Mouse (Mus musculus): ENCODE results near the gene Insrr. TPM values are rescaled to one million over a fixed set of nuclear protein-coding genes. Genes with fewer than 3 reads are reported as not detected.

Insrr gene
- not detected for total RNA-seq (2022)

GRCm38 (mm10) chr3:87796736-87797334, at the start of gene Insrr:
Gene Insrr (plus strand): TSS chr3:87796951.
- no peak for DNase-seq (ENCODE audit: low spot score)

- DNase-seq (ENCODE audit: low spot score), result no peak
Observed at GRCm38 (mm10) chr3:87748431-87748830, 48.3 kb upstream of the Insrr start, which contains the start of gene Lrrc71. Gene Lrrc71 (minus strand): TSS chr3:87748625.

DNA sequence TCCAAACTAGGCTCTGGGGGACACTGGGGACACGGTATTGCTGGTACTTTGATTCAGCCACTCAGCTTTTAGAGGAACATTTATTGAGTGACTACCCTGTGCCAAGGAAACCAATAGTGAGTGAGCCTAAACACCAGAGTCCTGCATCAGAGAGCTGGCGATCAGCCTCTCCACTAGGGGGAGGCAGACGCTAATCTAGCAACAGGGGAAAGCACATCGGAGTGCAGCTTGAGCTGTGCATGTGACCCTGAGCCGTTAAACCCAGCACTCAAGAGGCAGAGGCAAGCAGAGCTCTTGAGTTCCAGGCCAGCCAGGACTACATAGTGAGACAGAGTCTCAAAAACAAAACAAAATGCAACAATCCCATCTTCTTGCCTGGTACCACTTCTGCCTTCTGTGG, 47.7 kb upstream of the Insrr start:
- peak; percentile 57 for DNase-seq (ENCODE audit: low spot score)

DNA sequence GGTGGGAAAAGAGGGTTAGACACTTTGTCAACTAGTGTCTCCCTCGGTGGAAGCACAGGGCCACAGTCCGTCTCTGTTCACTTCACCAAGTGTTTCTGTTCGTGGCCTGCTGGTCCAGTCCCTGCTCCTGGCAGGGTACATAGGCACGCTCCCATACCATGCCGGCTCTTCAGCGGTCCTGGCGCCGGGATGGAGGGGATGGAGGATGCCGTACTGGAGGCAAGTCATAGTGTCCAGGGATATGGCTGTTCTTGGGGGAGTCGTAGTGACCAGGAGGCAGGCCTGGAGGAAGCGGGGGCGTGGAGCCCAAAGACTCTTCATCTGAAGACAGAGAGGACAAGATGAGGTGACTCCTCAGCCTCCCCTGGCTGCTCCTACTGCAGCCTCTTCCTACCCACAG, 46.8 kb upstream of the Insrr start:
- DNase-seq (ENCODE audit: low spot score), result no peak

- no peak for DNase-seq (ENCODE audit: low spot score)
Observed at GRCm38 (mm10) chr3:87752567-87752966, 44.2 kb upstream of the Insrr start.

- DNase-seq (ENCODE audit: low spot score), result no peak
Observed at GRCm38 (mm10) chr3:87753829-87754228, 42.9 kb upstream of the Insrr start.

DNA sequence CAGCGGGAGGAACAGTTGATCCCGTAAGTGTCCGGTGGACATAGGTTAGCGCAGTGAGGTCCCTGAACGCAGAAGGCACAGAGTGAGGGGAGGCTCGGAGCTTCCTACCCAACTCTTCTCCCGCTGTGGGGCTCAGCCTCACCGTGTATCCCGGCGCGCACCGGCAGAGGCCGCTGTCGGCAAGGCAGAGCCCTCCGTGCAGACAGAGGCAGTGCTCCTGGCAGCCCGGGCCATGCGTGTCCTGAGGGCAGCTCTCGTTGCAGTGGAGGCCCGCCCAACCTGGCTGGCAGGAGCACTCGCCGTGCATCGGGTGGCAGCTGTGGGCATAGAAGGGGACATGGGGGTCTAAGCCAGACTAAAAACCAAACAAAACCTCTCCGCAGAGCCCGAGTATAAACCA, 40.8 kb upstream of the Insrr start:
- peak; percentile 77 for DNase-seq (ENCODE audit: low spot score)

GRCm38 (mm10) chr3:87756488-87756887, 40.3 kb upstream of the Insrr start:
- no peak for DNase-seq (ENCODE audit: low spot score)

DNA sequence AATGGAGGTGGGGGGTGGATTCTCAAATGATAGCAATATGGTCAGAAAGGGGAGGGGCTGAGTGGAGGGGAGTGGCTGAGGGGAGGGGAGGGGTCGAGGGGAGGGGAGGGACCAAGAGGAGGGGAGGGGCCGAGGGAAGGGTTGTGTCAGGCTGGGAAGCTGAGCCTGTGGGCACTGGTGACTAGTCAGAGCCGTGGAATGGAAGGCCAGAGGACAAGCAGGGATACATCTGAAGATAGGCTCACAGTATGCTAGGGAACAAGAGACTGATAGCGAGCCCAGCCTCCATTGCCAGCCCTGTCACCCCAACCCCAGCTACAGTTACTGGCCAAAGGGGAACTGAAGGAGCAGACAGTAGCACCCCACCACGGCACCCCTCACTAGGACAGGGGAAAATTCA, 38.1 kb upstream of the Insrr start:
- DNase-seq (ENCODE audit: low spot score), result no peak

GRCm38 (mm10) chr3:87761408-87762375, 35.1 kb upstream of the Insrr start:
- no peak for DNase-seq (ENCODE audit: low spot score)

DNA sequence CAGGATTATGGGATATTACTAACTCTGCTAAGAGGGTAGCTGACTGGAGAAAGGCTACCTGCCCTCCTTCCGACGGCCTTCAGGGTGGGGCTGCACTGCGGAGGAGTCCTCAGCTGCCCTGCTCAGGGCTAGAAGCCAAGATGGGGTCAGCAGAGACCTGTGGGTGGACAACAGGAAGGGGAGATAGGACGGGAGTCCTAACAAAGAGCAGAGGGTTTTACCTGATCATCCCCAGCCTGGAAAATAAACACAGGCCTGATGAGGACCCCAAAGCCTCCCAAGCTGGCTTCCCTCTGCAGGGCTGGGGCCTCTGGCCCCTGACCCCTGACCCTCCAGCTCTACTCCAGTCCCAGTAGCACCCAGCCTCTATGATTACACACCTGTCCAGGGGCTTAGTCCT, 33.5 kb upstream of the Insrr start:
- DNase-seq (ENCODE audit: low spot score), result no peak

DNA sequence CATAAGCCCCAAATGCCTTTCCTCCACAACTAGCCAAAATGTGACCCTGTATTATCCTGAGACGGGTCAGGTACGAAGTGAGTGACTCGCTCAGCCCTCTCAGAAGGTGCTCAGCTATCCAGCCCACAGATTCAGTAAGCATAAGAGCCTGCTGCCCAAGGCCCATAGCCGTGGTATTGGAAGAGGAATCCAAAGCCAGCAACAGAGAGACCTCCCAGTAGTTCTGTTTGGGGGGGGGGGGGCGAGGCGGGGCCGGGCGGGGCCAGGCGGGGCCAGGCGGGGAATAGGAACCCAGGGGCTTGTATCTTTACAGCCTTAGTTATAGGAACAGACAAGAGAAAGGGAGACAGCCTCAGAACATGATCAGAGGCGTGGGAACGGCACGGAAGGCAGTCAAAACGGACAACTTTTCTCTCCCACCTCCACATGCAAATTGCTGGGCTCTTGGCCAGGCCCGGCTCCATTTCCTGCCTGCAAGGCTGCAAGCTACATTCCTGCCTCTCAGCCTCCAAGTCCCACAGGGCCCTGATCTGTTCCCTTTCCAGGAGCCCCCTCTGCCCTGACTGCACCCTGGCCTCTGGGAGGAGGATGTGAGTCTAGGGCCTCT, 33.0 kb upstream of the Insrr start:
- peak; percentile 85 for DNase-seq (ENCODE audit: low spot score)

GRCm38 (mm10) chr3:87764506-87764905, 32.2 kb upstream of the Insrr start:
- no peak for DNase-seq (ENCODE audit: low spot score)

DNA sequence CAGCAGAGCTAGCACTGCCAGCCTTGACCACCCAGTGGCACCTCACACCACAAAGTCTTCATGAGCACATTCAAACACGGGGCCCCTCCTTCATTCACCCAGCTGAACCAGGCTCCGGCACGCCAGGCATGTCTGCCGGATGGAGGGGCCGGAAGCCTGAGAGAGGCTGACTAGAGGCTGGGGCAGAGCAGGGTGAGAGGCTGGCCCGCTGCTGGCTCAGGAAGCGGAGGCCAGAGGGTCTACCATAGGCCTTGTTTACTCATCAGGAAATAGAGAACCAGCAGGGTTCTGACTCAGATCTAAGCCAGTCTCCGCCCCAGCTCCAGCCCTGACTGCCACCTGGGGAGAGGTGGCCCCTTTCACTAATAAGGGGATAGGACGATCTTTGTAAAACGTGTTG, 31.7 kb upstream of the Insrr start:
- DNase-seq (ENCODE audit: low spot score), result peak; percentile 53

- no peak for DNase-seq (ENCODE audit: low spot score)
Observed at GRCm38 (mm10) chr3:87765631-87766283, 31.0 kb upstream of the Insrr start.

DNA sequence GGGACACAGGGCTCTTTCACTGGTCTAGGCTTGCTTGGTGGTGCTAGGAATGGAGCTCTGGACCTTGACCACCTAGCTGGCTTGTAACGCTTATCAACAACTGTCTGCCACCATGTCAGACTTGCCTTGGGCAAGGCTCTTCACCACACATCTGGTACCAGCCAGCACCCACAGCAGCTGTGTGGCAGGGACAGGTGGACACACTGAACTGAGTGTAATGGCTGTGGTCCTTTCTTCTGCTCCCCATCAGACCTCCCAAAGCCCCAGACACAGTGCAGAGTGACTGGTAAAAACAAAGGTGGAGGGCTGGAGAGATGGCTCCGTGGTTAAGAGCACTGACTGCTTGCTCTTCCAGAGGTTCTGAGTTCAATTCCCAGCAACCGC, 30.5 kb upstream of the Insrr start:
- no peak for DNase-seq (ENCODE audit: low spot score)

- DNase-seq (ENCODE audit: low spot score), result peak; percentile 60
Observed at GRCm38 (mm10) chr3:87767764-87768163, 29.0 kb upstream of the Insrr start.

- no peak for DNase-seq (ENCODE audit: low spot score)
Observed at GRCm38 (mm10) chr3:87768431-87768830, 28.3 kb upstream of the Insrr start.

DNA sequence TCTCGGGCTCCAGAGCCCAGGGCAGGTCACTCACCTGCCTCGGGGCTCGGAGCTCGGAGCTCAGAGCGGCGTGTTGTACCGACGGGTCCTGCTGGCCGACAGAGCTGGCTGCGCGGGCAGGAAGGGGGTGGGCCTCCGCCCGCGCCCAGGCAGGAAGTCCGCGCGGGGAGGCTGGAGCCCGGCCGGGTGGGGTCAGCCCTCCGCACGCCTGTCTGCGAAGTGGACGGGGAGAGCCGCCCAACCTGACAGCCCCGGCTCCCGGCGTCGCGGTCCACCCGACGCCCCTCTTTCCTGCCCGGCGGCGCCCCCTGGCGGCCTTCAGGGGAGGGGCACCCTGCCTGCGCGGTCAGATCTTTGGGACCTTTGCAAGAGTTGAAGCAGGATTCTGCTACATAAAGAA, 27.9 kb upstream of the Insrr start:
- DNase-seq (ENCODE audit: low spot score), result peak; percentile 85

DNA sequence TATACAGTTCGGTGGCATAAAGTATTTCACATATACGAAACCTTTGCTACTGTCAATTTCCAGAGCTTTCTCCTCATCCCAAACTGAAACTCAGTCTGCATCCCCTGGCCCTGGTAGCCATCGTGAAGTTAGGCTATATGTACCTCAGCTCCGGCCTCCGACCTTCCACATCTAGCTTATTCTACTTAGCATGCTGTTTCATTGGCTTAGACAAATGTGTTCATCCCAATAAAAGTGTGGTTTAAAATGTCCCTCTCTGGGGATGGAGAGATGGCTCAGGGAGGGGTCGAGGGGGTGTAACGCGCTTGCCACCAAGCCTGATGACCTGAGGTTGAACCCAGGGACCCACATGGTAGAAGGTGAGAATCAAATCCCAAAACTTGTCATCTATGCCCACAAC, 27.2 kb upstream of the Insrr start:
- no peak for DNase-seq (ENCODE audit: low spot score)

- DNase-seq (ENCODE audit: low spot score), result peak; percentile 68
Observed at GRCm38 (mm10) chr3:87770280-87770679, 26.5 kb upstream of the Insrr start.

GRCm38 (mm10) chr3:87771088-87771487, 25.7 kb upstream of the Insrr start:
- no peak for DNase-seq (ENCODE audit: low spot score)
